Mouse (Mus musculus) adrenal gland, adult 8-10 months (tissue): Measurements from ENCODE around the gene Ppp1r35. TPM values are rescaled to one million over a fixed set of nuclear protein-coding genes. Genes with fewer than 3 reads are reported as not detected.
A peak's percentile ranks its signal among the peaks of the same experiment; 100 is the strongest.

Source experiments
- DNase-seq: peaks from one replicate; pipeline ENCODE4 v3.0.0; 2022
- total RNA-seq, 4 experiments: library from RNA; stranded (reverse); gene quantifications; 2 replicates each; pipeline ENCODE4 v1.2.4; 2022

The Ppp1r35 gene
- total RNA-seq, 4 experiments from 2014 or later, result 21.2 to 35.5 (median 27.0) TPM

- no peak for DNase-seq
These were observed 5.4 kb downstream of the Ppp1r35 start for GRCm38 (mm10) chr5:137783901-137784540.

GRCm38 (mm10) chr5:137784546-137784945 lies 5.9 kb downstream of the Ppp1r35 start:
- DNase-seq, result peak; percentile 61

GRCm38 (mm10) chr5:137785164-137786031 lies 6.7 kb downstream of the Ppp1r35 start:
- peak; percentile 61 for DNase-seq

DNA sequence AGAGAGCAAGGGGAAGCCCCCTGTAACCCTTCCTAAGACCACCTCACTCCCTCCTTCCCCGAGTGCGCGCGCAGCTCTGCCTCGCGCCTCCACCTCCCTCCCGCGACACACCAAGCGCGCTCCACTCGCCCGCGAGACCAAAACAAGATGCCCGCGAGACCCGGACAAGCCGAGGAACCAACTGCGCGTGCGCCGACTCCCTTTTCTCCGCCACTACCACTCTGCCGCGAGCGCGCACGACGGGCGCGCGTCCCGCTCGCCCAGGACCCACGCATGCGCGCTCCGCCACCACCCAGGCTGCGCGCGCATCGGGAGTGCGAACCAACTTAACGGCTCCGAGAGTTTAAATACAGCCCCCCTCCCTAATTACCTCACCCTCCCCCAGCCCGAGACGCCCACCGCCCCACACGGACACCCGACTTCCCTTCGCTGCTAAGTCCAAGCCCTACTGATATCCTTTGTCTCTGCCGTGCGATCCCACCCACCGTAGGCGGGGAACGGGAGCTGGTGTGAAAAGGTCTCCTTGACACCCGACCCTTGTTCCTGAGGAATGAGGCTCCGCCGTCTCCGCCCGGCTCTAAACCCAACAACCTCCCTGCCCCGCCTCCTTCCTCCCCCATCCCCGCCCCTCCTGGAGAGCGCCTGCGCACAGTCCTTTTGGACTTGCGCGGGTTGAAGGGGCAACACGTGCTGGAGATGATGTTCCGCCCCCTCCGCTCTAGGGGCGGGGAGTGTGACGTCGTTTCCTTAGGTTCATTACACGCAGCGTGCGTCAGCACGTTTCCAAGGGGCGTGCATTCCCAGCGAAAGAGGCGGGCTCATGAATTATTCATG lies 7.7 kb downstream of the Ppp1r35 start:
- DNase-seq, result peak; percentile 99

DNA sequence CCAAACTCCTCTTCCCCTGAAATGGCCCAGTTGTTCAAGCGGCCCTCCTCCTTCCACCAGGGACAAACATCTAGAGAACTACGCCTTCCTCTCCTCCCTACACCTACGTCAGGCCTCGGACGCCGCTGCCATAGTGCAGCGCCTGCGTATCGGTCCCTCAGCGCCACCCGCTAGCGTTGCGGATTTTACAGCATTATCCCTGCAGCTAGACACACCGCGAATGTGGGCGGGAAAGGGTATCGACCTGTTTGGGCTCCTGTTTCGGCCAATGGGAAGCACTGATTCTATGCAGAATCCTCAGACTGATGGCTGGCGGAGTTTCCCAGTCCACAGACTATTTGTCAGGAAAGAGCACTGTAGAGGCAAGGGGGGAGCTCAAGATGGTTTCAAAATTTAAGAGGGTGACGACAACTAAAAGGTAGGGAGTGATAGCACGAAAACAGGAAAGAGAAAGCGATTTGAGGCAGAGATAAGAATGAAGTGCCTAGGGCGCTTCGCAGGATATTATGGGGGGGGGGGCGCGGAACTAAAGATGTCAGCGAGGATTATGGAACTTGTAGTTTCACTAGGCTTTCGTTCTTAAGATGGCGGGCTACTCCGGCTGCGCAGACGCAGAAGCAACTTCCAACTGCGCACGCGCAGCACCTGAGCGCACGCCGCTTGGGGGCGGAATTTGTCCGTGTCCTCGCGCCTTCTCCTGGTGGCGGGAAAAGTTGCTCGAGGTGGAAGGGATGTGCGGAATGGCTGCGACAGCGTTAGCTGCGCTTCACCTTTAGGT lies 8.7 kb downstream of the Ppp1r35 start, which contains the start of the genes Mepce and Zcwpw1:
TSS of gene Mepce (minus strand) at position 505 of the 778 bp plus-strand sequence.
TSS of gene Zcwpw1 (plus strand) at position 648 of the 778 bp plus-strand sequence.
- peak; percentile 95 for DNase-seq

GRCm38 (mm10) chr5:137788171-137788570 lies 9.5 kb downstream of the Ppp1r35 start:
- peak; percentile 58 for DNase-seq

DNA sequence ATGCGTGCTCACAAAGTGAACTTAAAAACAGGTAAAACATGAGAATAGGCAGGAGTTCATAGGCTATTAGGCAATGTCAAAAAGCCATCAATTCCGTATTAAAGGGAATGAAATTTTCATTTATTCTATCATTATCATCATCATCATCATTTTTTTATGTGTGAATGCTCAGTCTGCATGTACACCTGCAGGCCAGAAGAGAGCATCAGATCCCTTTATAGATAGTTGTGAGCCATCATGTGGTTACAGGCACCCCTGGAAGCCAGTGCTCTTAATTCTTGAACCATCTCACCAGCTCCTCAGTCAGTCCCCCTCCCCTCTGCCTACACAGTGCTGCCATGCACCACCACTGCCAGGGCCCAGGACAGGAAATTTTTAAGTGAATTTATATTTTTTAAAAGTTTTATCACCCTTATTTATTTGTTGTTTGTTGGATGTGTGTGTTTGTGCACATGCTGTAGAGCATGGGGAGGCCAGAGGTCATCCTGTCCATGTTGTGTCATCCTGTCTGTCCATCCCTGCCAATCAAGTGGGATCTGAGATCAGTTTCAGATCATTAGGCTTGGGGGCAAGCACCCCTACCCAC lies 10.4 kb downstream of the Ppp1r35 start:
- DNase-seq, result no peak

GRCm38 (mm10) chr5:137791553-137791952 lies 12.9 kb downstream of the Ppp1r35 start:
- DNase-seq, result no peak

DNA sequence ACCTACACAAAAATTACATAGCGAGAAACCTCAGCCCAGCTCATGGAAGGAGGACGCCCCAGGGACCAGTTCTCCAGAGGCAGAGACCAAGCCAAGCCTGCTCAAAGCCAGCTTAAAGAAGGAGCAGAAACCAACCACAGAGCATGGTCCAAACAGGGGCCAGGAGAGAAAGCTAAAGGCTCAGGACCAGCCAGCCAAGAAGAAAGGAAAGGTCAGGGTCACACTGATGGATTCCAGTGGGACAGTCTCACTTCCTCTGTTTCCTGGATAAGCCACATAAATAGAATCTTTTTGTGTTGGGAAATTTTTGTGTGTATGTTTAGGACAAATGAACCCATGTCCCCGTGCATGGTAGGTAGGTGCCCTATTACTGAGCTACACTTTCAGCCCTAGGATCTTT lies 18.0 kb downstream of the Ppp1r35 start:
- no peak for DNase-seq

- no peak for DNase-seq
These were observed 22.3 kb downstream of the Ppp1r35 start for GRCm38 (mm10) chr5:137800917-137801316.

- no peak for DNase-seq
These were observed 27.5 kb downstream of the Ppp1r35 start for GRCm38 (mm10) chr5:137806158-137806557.

GRCm38 (mm10) chr5:137808316-137808715 lies 29.7 kb downstream of the Ppp1r35 start:
- DNase-seq, result no peak

DNA sequence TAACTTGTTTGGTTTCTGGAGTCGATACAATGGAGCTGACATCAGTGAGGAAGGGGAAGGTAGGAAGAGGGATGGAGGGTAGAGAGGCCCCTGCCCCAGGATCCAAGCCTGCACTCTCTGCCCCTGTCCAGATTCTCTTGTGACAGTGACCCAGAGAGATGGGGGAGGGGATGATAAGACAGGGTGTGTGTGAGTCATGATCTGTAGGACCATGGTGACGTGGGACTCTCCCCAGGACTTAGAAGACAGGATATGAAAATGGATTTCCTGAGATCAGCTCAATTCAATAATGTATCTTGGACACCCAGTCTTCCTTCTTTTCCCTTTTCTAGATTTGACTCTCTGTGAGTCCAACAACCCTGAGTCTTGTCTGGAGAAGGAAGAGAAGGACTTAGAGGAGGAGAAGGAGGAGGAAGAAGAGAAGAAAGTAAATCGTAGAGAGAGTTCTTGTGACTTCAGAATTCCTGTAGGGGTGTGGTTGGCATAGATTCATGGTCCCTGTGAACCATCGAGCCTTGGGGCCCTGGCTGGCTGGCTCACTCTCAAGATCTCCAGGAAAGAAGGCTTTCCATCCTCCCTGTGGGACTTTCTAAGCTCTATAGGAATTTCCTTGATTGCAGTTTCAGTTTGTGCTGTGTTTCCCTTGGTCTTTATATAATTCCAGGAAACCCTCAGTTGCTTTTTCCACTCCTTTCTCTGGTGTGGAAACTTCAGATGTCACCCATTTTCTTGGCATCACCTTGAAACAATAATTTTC lies 39.0 kb downstream of the Ppp1r35 start:
- DNase-seq, result no peak

- no peak for DNase-seq
These were observed 43.5 kb downstream of the Ppp1r35 start for GRCm38 (mm10) chr5:137822126-137822525.

DNA sequence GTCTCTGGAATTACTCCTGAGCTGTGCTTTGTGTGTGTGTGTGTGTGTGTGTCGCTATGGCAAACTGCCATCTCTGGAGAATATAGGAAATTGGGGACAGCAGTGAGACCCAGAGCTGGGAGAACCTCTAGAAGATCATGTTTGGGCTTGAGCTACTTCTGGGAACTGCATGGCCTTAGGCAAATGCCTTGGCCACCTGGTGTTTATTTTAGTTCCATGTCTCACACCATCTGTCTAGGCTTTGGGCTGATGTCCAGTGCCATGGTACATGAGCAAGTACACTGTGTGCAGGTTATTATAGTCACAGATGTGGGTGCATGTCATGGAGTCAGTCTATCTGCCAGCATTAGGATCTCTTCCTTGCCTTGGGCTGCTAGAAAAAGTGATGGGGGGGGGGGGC lies 44.0 kb downstream of the Ppp1r35 start:
- DNase-seq, result no peak

- no peak for DNase-seq
These were observed 44.9 kb downstream of the Ppp1r35 start for GRCm38 (mm10) chr5:137823455-137824045.

DNA sequence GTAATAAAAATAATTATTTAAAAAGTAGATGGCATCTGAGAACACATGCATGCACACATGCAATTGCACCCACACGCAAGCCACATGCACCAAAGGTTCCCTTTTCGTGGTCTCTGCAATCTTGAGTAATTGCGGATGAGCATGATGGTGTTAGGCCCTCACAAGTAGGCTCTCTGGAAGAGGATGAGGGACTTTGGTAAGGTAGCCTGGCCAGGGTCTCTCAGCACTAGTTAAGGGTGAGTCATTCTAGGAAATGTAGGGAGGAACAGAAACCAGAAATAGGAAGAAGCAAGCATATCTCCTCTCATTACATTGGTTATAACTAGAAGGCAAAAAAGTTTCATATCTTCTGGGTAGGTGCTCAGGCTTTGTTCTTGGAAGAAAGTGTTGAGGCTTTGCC lies 46.4 kb downstream of the Ppp1r35 start:
- DNase-seq, result no peak

GRCm38 (mm10) chr5:137825971-137826370 lies 47.3 kb downstream of the Ppp1r35 start:
- no peak for DNase-seq

DNA sequence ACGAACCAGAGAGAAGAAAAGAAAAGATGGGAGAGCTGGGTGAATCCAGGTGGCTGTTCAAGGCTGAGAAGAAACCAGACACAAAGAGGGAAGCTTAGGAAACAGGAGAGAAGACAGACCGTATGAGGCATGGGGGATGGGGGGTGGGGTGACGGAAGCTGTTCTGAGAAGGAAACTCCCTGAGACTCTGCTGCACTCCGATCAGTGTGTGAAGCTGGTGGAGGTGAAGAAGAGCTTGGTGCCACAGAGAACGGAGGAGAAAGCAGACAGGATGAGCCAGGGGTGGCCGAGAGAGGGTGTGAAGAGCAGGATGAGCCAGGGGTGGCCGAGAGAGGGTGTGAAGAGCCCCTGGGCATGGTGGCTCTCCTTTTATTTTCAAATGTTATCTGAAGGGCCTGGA lies 47.8 kb downstream of the Ppp1r35 start:
- no peak for DNase-seq

GRCm38 (mm10) chr5:137828694-137829093 lies 50.0 kb downstream of the Ppp1r35 start:
- DNase-seq, result no peak
